Mouse (Mus musculus) midbrain, embryonic 11.5 days (tissue): ENCODE results near the gene Prx. TPM values are rescaled to one million over a fixed set of nuclear protein-coding genes. Genes with fewer than 3 reads are reported as not detected.

ENCODE experiments used
- ATAC-seq: fragments of 200-750 bp; cut with Nextera tagmentation; 2 replicates; pipeline ENCODE4 v1.8.0; 2017; ENCODE audit warnings: moderate TSS enrichment, moderate library complexity; ENCODE audit not compliant: low FRiP score
- DNase-seq: peaks from one replicate; pipeline ENCODE4 v3.0.0; 2015; ENCODE audit warnings: low spot score; ENCODE audit errors: missing footprints
- H3K27ac ChIP-seq: fragments of 300-500 bp; sonication (generic); 2 replicates; pipeline ENCODE4 v1.5.1; 2014; ENCODE audit warnings: low read depth, low read length
- H3K27me3 ChIP-seq: fragments of 300-500 bp; sonication (generic); 2 replicates; pipeline ENCODE4 v1.6.1; 2014; ENCODE audit warnings: mild to moderate bottlenecking, low read length, moderate library complexity, mixed read lengths; ENCODE audit not compliant: control insufficient read depth, insufficient read depth
- H3K36me3 ChIP-seq: fragments of 300-500 bp; sonication (generic); 2 replicates; pipeline ENCODE4 v1.6.1; 2014; ENCODE audit warnings: mild to moderate bottlenecking, low read length, moderate library complexity, mixed read lengths; ENCODE audit not compliant: control insufficient read depth, insufficient read depth
- H3K4me1 ChIP-seq: fragments of 300-500 bp; sonication (generic); 2 replicates; pipeline ENCODE4 v1.6.1; 2014; ENCODE audit warnings: low read length; ENCODE audit not compliant: control insufficient read depth, insufficient read depth
- H3K4me2 ChIP-seq: fragments of 300-500 bp; sonication (generic); 2 replicates; pipeline ENCODE4 v1.6.1; 2014; ENCODE audit warnings: mild to moderate bottlenecking, moderate library complexity
- H3K4me3 ChIP-seq: fragments of 300-500 bp; sonication (generic); 2 replicates; pipeline ENCODE4 v1.5.1; 2014; ENCODE audit warnings: low read depth, low read length
- H3K9ac ChIP-seq: fragments of 300-500 bp; sonication (generic); 2 replicates; pipeline ENCODE4 v1.6.1; 2014; ENCODE audit warnings: low read length
- H3K9me3 ChIP-seq: fragments of 300-500 bp; sonication (generic); 2 replicates; pipeline ENCODE4 v1.6.1; 2016; ENCODE audit warnings: low read length; ENCODE audit not compliant: control insufficient read depth
- WGBS: fragments of 180-500 bp; shearing (Covaris S2); extraction: QIAGEN DNeasy Blood & Tissue Kit; methylation state at CpG from one replicate; pipeline ENCODE4 v1.1.7; 2014; 5-methylcytosine and 5-hydroxymethylcytosine counted together
- polyA plus RNA-seq: library from polyadenylated mRNA; unstranded; fragments of >200 nt; fragmentation: Nextera tagmentation; extraction: Ambion mirVana; gene quantifications from 2 replicates; pipeline ENCODE4 v1.2.1, GENCODE M21; 2014

Gene Prx
- polyA plus RNA-seq, 1 experiment from 2014 or later, result 0.85 TPM

- no peak overlapping the region for H3K4me3 ChIP-seq
- DNase-seq, result peak; percentile 47
- ATAC-seq, result no peak
- peaks cover 4% of the 10 kb centered on the region; the same call in 1 of the 2 replicates for H3K36me3 ChIP-seq
- no peak overlapping the region for H3K4me2 ChIP-seq
- 90% methylated on average over 11 of the region's 11 CpGs for WGBS
- H3K27me3 ChIP-seq, result no peaks in the 10 kb centered on the region
- H3K4me1 ChIP-seq, result peaks cover 6% of the 10 kb centered on the region; the same call in 1 of the 2 replicates
- no peak overlapping the region for H3K9ac ChIP-seq
- H3K9me3 ChIP-seq, result no peaks in the 10 kb centered on the region
- H3K27ac ChIP-seq, result no peak overlapping the region
These were observed 27.6 kb upstream of the Prx start for GRCm38 (mm10) chr7:27471390-27472120.

DNA sequence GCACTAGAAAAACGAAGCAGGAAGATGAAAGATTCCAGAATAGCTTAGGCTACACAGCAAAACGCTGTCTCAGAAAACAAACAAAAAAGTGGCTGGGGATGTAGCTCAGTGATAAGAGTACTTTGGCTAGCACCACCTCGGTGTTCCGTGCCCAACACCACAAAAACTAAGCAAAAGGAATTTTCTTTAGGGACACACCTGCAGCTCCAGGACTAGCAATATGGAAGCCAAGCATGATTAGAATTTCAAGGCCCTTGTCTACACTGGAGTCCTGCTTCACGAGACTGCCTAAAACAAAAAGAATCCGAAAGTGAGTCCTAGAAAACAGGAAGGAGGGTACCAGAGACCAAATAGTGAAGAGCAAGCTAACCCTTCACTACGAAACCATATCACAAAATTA, 26.5 kb upstream of the Prx start:
- H3K27ac ChIP-seq, result no peak overlapping the region
- peak overlapping the region; percentile 63; the same call in 1 of the 2 replicates for H3K4me2 ChIP-seq
- H3K4me3 ChIP-seq, result peak overlapping the region; percentile 55; the same call in 1 of the 2 replicates
- no peak for ATAC-seq
- peaks cover 5% of the 10 kb centered on the region; the same call in 1 of the 2 replicates for H3K36me3 ChIP-seq
- 43% methylated on average over 7 of the region's 7 CpGs for WGBS
- H3K27me3 ChIP-seq, result no peaks in the 10 kb centered on the region
- DNase-seq, result peak; percentile 89
- H3K9ac ChIP-seq, result 0 out of 2 replicates have a peak overlapping the region, but pooled peaks have one; percentile 4
- H3K4me1 ChIP-seq, result peaks cover 6% of the 10 kb centered on the region; the same call in 1 of the 2 replicates
- no peaks in the 10 kb centered on the region for H3K9me3 ChIP-seq

- H3K27ac ChIP-seq, result peak within 1 kb of the TSS; percentile 76
- peak within 1 kb of the TSS; percentile 63 for H3K4me2 ChIP-seq
- ATAC-seq (peak; percentile 94), DNase-seq (peak; percentile 100)
- H3K4me1 ChIP-seq, result peaks cover 6% of the 10 kb centered on the region; the same call in 1 of the 2 replicates
- no peaks in the 10 kb centered on the region for H3K9me3 ChIP-seq
- peak within 1 kb of the TSS; percentile 55 for H3K4me3 ChIP-seq
- peaks cover 5% of the 10 kb centered on the region; the same call in 1 of the 2 replicates for H3K36me3 ChIP-seq
- 1% methylated on average over 34 of the region's 36 CpGs for WGBS
- peak within 1 kb of the TSS; percentile 60 for H3K9ac ChIP-seq
- H3K27me3 ChIP-seq, result no peaks in the 10 kb centered on the region
These were observed 25.8 kb upstream of the Prx start, which contains the start of gene Sertad3 for GRCm38 (mm10) chr7:27473156-27473834. Gene Sertad3 (plus strand): TSS chr7:27473768.

GRCm38 (mm10) chr7:27473835-27474489, 25.2 kb upstream of the Prx start:
- Histone ChIP-seq H3K36me3 (peaks cover 5% of the 10 kb centered on the region; the same call in 1 of the 2 replicates), H3K27ac (peak overlapping the region; percentile 76), H3K27me3 (no peaks in the 10 kb centered on the region), H3K9ac (peak overlapping the region; percentile 60), H3K4me1 (peaks cover 6% of the 10 kb centered on the region; the same call in 1 of the 2 replicates), H3K4me3 (peak overlapping the region; percentile 55), H3K9me3 (no peaks in the 10 kb centered on the region), H3K4me2 (peak overlapping the region; percentile 63)
- WGBS, result 0% methylated on average over 34 of the region's 34 CpGs
- DNase-seq, result peak; percentile 97
- ATAC-seq, result no peak

DNA sequence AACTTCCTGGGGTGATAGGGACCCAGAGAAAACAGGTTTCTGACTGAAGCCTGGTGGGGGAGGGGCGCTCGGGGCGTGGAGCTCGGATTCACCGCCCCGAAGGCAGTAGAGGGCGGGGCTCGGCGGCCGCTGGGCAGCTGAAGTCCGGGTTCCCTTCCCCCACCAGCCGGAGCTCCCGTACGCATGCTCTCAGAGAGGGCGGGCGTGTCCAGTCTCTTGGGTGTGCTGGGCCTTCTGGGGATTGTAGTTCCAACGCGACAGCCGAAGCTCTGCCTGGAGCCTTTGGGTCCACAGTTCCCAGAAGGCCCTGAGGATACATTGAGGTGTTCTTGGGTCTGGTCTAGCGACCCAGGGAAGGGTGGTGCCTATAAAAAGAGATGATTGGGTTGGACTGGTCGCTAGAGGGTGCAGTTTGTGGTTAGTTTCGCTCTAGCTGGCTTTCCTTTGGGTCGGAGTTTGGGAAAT, 24.6 kb upstream of the Prx start:
- 0% methylated on average over 23 of the region's 23 CpGs for WGBS
- peak overlapping the region; percentile 55 for H3K4me3 ChIP-seq
- H3K36me3 ChIP-seq, result peaks cover 5% of the 10 kb centered on the region; the same call in 1 of the 2 replicates
- no peaks in the 10 kb centered on the region for H3K27me3 ChIP-seq
- H3K4me1 ChIP-seq, result peaks cover 6% of the 10 kb centered on the region; the same call in 1 of the 2 replicates
- H3K27ac ChIP-seq, result peak overlapping the region; percentile 76; the same call in 1 of the 2 replicates
- ATAC-seq (peak; percentile 89), DNase-seq (peak; percentile 99)
- peak overlapping the region; percentile 63 for H3K4me2 ChIP-seq
- H3K9ac ChIP-seq, result peak overlapping the region; percentile 60
- no peaks in the 10 kb centered on the region for H3K9me3 ChIP-seq

- 96% methylated on average over 2 of the region's 2 CpGs for WGBS
- H3K27me3 ChIP-seq, result no peaks in the 10 kb centered on the region
- H3K4me3 ChIP-seq, result no peak overlapping the region
- H3K36me3 ChIP-seq, result peaks cover 5% of the 10 kb centered on the region; the same call in 1 of the 2 replicates
- ATAC-seq, result no peak
- peaks cover 6% of the 10 kb centered on the region; the same call in 1 of the 2 replicates for H3K4me1 ChIP-seq
- no peak overlapping the region for H3K9ac ChIP-seq
- H3K9me3 ChIP-seq, result no peaks in the 10 kb centered on the region
- peak; percentile 74 for DNase-seq
- no peak overlapping the region for H3K27ac ChIP-seq
- no peak overlapping the region for H3K4me2 ChIP-seq
These were observed 23.5 kb upstream of the Prx start for GRCm38 (mm10) chr7:27475596-27475995.

GRCm38 (mm10) chr7:27476098-27476635, 23.0 kb upstream of the Prx start:
- peak; percentile 51 for DNase-seq
- Histone ChIP-seq H3K9ac (no peak overlapping the region), H3K9me3 (no peaks in the 10 kb centered on the region), H3K27me3 (no peaks in the 10 kb centered on the region), H3K4me1 (peaks cover 6% of the 10 kb centered on the region; the same call in 1 of the 2 replicates), H3K27ac (no peak overlapping the region), H3K36me3 (peaks cover 5% of the 10 kb centered on the region; the same call in 1 of the 2 replicates), H3K4me3 (no peak overlapping the region), H3K4me2 (no peak overlapping the region)
- 96% methylated on average over 14 of the region's 14 CpGs for WGBS
- ATAC-seq, result no peak

GRCm38 (mm10) chr7:27478561-27478960, 20.6 kb upstream of the Prx start:
- Histone ChIP-seq H3K27ac (no peak overlapping the region), H3K36me3 (peaks cover 5% of the 10 kb centered on the region; the same call in 1 of the 2 replicates), H3K4me1 (peaks cover 6% of the 10 kb centered on the region; the same call in 1 of the 2 replicates), H3K27me3 (no peaks in the 10 kb centered on the region), H3K4me3 (no peak overlapping the region), H3K9ac (no peak overlapping the region), H3K9me3 (no peaks in the 10 kb centered on the region), H3K4me2 (no peak overlapping the region)
- WGBS, result 86% methylated on average over 7 of the region's 7 CpGs
- DNase-seq (peak; percentile 33), ATAC-seq (no peak)
